Mouse (Mus musculus): ENCODE data around the gene Mup3.
"Not testable (repeated sequence)": the region's sequence is repeated elsewhere in the genome, so short reads cannot be mapped to it uniquely, and the experiment has no call there.

The Mup3 gene

DNA sequence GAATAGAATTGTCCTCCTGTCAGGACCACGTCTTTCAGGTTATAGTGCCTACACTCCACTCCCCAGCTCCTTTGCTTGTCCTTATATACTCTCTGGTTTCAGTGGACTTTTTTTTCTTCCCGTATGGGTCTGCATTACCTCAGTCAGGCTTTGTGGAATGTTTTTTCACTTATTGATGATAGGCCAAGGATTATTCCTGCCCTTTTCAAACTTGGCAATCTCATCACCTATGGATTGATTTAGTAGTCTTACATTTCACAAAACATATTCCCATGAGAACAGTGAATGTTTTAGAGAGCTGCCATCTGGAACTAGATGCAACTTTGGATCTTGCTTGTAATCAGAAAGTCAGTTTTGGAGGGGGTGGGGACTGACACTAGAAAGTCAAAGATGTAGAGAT, at the start of gene Mup3:
Mup3 (minus strand) TSS at position 102 of the 400 bp plus-strand sequence.
- DNase-seq (ENCODE audit: low spot score in 2 of 2) = no peak

DNA sequence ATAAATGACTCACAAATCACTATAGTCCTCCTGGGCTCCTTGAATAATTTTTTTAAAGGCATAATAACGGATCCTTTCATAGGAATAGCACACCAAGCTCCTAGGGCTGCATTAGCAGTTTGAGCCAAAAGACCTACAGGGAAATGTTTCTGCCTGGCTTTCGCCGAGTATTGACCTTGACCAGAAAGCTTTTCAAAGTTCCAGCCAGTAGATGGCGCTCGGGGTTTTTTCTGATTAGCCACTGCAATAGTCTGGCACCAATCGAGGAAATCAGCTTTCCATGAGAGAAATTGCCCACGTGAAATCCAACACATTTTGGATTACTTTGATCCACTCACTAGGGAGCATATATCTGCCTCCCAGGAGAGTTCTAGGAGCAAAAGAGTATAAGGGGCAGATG, 46.6 kb upstream of the Mup3 start:
- DNase-seq (ENCODE audit: low spot score in 2 of 2) = no peak

GRCm38 (mm10) chr4:62103366-62103765, 16.2 kb upstream of the Mup3 start:
- not testable (repeated sequence) for DNase-seq (ENCODE audit: low spot score in 2 of 2)

DNA sequence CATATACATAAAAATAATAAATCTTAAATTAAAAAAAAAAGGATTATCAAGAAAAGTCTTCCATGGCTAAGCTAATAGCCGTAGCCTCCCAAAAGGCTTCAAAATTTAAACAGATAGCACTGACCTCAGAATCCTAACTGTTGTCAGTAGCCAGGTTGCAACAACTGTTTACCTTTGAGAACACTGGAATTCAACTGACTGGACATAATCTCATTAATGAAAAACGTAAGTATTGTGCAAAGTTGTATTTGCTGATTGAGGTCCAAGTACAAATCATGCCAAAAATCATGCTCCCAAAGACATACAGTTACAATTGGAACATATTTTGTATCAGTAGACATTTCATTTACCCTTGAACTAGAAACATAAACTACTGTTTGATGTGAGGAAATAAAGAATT, 811 bp upstream of the Mup3 start:
- DNase-seq (ENCODE audit: low spot score in 2 of 2) = no peak

DNA sequence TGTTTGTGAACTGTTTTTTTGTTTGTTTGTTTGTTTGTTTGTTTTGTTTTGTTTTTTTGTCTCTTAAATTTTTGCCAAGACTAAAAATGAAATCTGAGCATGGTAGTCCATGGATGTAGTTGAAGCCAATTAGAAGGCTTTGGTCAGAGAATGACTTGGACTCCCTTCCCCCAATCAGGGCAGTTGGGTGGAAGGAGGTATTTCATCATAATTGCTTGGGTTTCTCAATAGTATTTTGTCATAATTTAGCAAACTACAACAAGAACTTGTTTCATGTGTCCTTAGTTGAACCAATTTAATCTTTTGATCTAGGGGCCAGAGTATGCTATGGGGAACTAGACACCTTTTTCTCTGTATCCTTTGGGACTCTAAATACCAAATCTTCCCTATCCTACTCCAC, 4.4 kb downstream of the Mup3 start:
- DNase-seq (ENCODE audit: low spot score in 2 of 2) = no peak

DNA sequence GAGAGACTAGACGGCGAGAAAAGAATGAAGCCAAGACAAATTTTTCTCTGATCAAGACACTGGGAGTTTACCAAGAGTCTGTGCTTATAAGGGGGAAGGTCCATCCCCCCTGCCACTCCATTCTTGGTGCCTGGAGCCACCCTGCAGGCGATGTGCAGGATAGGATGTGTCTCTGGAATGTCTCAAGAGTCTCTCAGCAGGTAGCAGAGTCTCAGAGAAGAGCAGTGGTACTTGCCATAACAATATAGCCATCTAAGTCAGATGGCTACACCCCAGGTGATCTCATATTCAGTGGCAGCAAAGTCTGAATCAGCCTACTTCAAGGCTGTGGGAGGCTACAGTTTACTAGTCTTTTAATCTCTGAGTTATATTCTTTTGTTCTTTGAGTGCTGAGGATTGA, 12.0 kb downstream of the Mup3 start:
- no peak for DNase-seq (ENCODE audit: low spot score in 2 of 2)

GRCm38 (mm10) chr4:62054780-62055179, 32.4 kb downstream of the Mup3 start:
- not testable (repeated sequence) for DNase-seq (ENCODE audit: low spot score in 2 of 2)

- not testable (repeated sequence) for DNase-seq (ENCODE audit: low spot score in 2 of 2)
Observed at GRCm38 (mm10) chr4:62054058-62054457, 33.1 kb downstream of the Mup3 start, which contains the start of gene Mup20. TSS of gene Mup20 (minus strand) at chr4:62054158.

Measured in thymus, postnatal 10 days (tissue).